Mouse (Mus musculus): ENCODE data around the gene Olfr1094. TPM values are rescaled to one million over a fixed set of nuclear protein-coding genes. Genes with fewer than 3 reads are reported as not detected.

The Olfr1094 gene
- not detected for polyA plus RNA-seq (2015; fragmentation: Illumina TruSeq; extraction: RNeasy Lipid Tissue Mini Kit (QIAGEN cat#74804); ENCODE audit: insufficient read depth, low read depth, low replicate concordance)

DNA sequence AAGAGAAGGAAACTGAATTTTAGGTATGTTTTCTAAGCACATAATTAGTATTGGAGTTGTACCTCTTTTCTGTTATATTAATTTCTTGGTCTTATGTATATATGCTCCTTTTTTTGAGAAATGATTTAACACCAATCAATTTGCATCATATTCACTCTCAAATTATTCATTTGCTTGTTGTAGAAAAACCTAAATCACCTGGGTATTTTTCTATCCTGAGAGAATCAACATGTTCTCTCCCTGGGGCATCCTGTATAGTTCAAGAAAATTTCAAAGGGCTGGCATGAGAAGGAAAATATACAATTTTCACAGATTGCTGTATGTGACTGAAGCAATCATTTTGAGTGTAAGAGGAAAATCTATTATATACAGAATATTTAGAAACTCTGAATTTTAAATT lies at the start of gene Olfr1094:
Gene Olfr1094 (plus strand): TSS at position 301 of the 400 bp plus-strand sequence.

DNA sequence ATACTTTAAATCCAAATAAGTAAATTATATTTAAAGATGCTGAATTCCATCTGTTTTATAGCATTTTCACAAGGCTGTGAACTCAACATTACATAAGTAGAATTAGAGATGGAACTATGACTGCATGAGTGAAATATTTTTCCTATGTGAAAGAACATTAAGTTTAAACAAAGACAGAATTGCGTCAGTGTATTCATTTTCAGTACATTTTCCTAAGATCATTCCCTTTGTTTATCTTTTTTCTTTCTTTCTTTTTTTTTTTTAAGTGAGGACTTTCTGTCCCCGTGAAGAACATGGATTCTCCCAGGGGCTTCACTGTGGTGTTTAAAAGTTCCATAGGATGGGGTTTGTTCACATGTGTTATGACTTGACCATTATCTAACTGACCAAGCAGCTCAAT lies 42.3 kb upstream of the Olfr1094 start, which contains the start of gene Olfr1093:
Gene Olfr1093 (plus strand): TSS at position 301 of the 400 bp plus-strand sequence.

DNA sequence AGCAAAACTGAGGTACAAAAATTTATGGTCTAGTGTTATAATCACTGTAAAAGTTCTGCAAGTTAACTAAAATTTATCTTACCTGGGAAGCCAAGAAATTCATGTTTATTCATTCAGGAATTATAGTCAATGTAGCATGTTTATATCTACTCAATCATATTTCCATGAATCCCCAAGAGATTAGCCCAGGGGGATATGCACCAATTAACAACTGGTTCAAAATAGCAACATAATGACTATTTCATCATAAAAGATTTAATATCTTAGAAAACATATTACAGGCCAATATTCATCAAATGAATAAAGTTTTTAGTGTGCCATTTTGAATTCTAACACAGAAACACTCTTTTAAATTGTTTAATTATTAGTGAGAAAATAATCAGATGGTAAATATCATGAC lies 14.5 kb upstream of the Olfr1094 start, which contains the start of gene Olfr141:
Gene Olfr141 (minus strand): TSS at position 101 of the 400 bp plus-strand sequence.

DNA sequence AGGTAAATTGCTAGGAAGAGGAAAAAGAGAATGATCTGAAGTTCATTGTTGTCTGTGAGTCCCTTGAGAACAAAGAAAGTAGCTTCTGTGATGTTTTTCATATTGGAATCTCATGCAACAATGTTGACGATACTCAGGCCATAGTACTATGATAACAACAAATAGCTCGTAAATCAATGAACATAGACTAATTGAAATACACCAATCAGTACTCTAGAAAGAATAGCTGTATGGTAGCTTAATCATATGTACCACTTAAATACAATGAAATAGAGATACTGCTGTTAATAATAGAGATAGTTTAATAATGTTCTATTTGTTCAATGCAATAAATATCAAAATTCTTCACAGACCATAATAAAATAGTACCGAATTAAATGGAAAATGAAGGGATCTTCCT lies 27.1 kb downstream of the Olfr1094 start, which contains the start of gene Olfr1095:
Gene Olfr1095 (minus strand): TSS at position 101 of the 400 bp plus-strand sequence.

GRCm38 (mm10) chr2:86874702-86875101 lies 50.2 kb downstream of the Olfr1094 start, which contains the start of gene Gm13723:
Gm13723 (minus strand) TSS chr2:86874802.

Other genes with a start within 250 kb of the Olfr1094 start
- gene Olfr1082, start 225.7 kb upstream of the Olfr1094 start, polyA plus RNA-seq (2015; fragmentation: Illumina TruSeq; extraction: RNeasy Lipid Tissue Mini Kit (QIAGEN cat#74804); ENCODE audit: insufficient read depth, low read depth, low replicate concordance): not detected
- gene Olfr1084, start 184.9 kb upstream of the Olfr1094 start, polyA plus RNA-seq (2015; fragmentation: Illumina TruSeq; extraction: RNeasy Lipid Tissue Mini Kit (QIAGEN cat#74804); ENCODE audit: insufficient read depth, low read depth, low replicate concordance): not detected
- not detected for gene Olfr1085, start 162.6 kb upstream of the Olfr1094 start, polyA plus RNA-seq (2015; fragmentation: Illumina TruSeq; extraction: RNeasy Lipid Tissue Mini Kit (QIAGEN cat#74804); ENCODE audit: insufficient read depth, low read depth, low replicate concordance)
- gene Olfr1086, start 144.6 kb upstream of the Olfr1094 start, polyA plus RNA-seq (2015; fragmentation: Illumina TruSeq; extraction: RNeasy Lipid Tissue Mini Kit (QIAGEN cat#74804); ENCODE audit: insufficient read depth, low read depth, low replicate concordance): not detected
- not detected for gene Olfr1087, start 126.3 kb upstream of the Olfr1094 start, polyA plus RNA-seq (2015; fragmentation: Illumina TruSeq; extraction: RNeasy Lipid Tissue Mini Kit (QIAGEN cat#74804); ENCODE audit: insufficient read depth, low read depth, low replicate concordance)
- not detected for gene Olfr1089, start 91.0 kb upstream of the Olfr1094 start, polyA plus RNA-seq (2015; fragmentation: Illumina TruSeq; extraction: RNeasy Lipid Tissue Mini Kit (QIAGEN cat#74804); ENCODE audit: insufficient read depth, low read depth, low replicate concordance)
- gene Olfr1090, start 65.7 kb upstream of the Olfr1094 start, polyA plus RNA-seq (2015; fragmentation: Illumina TruSeq; extraction: RNeasy Lipid Tissue Mini Kit (QIAGEN cat#74804); ENCODE audit: insufficient read depth, low read depth, low replicate concordance): not detected
- gene Olfr1093, start 42.2 kb upstream of the Olfr1094 start, polyA plus RNA-seq (2015; fragmentation: Illumina TruSeq; extraction: RNeasy Lipid Tissue Mini Kit (QIAGEN cat#74804); ENCODE audit: insufficient read depth, low read depth, low replicate concordance): not detected
- not detected for gene Olfr141, start 14.6 kb upstream of the Olfr1094 start, polyA plus RNA-seq (2015; fragmentation: Illumina TruSeq; extraction: RNeasy Lipid Tissue Mini Kit (QIAGEN cat#74804); ENCODE audit: insufficient read depth, low read depth, low replicate concordance)
- gene Olfr1095, start 27.0 kb downstream of the Olfr1094 start, polyA plus RNA-seq (2015; fragmentation: Illumina TruSeq; extraction: RNeasy Lipid Tissue Mini Kit (QIAGEN cat#74804); ENCODE audit: insufficient read depth, low read depth, low replicate concordance): not detected
- gene Gm13723, start 50.1 kb downstream of the Olfr1094 start, polyA plus RNA-seq (2015; fragmentation: Illumina TruSeq; extraction: RNeasy Lipid Tissue Mini Kit (QIAGEN cat#74804); ENCODE audit: insufficient read depth, low read depth, low replicate concordance): not detected
- gene Olfr1097, start 67.6 kb downstream of the Olfr1094 start, polyA plus RNA-seq (2015; fragmentation: Illumina TruSeq; extraction: RNeasy Lipid Tissue Mini Kit (QIAGEN cat#74804); ENCODE audit: insufficient read depth, low read depth, low replicate concordance): not detected
- not detected for gene Olfr1098, start 99.9 kb downstream of the Olfr1094 start, polyA plus RNA-seq (2015; fragmentation: Illumina TruSeq; extraction: RNeasy Lipid Tissue Mini Kit (QIAGEN cat#74804); ENCODE audit: insufficient read depth, low read depth, low replicate concordance)
- not detected for gene Olfr1099, start 136.0 kb downstream of the Olfr1094 start, polyA plus RNA-seq (2015; fragmentation: Illumina TruSeq; extraction: RNeasy Lipid Tissue Mini Kit (QIAGEN cat#74804); ENCODE audit: insufficient read depth, low read depth, low replicate concordance)
- gene Olfr1100, start 155.3 kb downstream of the Olfr1094 start, polyA plus RNA-seq (2015; fragmentation: Illumina TruSeq; extraction: RNeasy Lipid Tissue Mini Kit (QIAGEN cat#74804); ENCODE audit: insufficient read depth, low read depth, low replicate concordance): not detected
- gene Olfr1101, start 166.6 kb downstream of the Olfr1094 start, polyA plus RNA-seq (2015; fragmentation: Illumina TruSeq; extraction: RNeasy Lipid Tissue Mini Kit (QIAGEN cat#74804); ENCODE audit: insufficient read depth, low read depth, low replicate concordance): not detected
- not detected for gene Olfr1102, start 173.7 kb downstream of the Olfr1094 start, polyA plus RNA-seq (2015; fragmentation: Illumina TruSeq; extraction: RNeasy Lipid Tissue Mini Kit (QIAGEN cat#74804); ENCODE audit: insufficient read depth, low read depth, low replicate concordance)
- not detected for gene Olfr1104, start 202.4 kb downstream of the Olfr1094 start, polyA plus RNA-seq (2015; fragmentation: Illumina TruSeq; extraction: RNeasy Lipid Tissue Mini Kit (QIAGEN cat#74804); ENCODE audit: insufficient read depth, low read depth, low replicate concordance)
- not detected for gene Olfr1105, start 211.9 kb downstream of the Olfr1094 start, polyA plus RNA-seq (2015; fragmentation: Illumina TruSeq; extraction: RNeasy Lipid Tissue Mini Kit (QIAGEN cat#74804); ENCODE audit: insufficient read depth, low read depth, low replicate concordance)
- not detected for gene Olfr1106, start 227.6 kb downstream of the Olfr1094 start, polyA plus RNA-seq (2015; fragmentation: Illumina TruSeq; extraction: RNeasy Lipid Tissue Mini Kit (QIAGEN cat#74804); ENCODE audit: insufficient read depth, low read depth, low replicate concordance)

All from pancreas, adult 10 weeks (tissue).